Mouse (Mus musculus) kidney, adult 11 months (tissue): ENCODE measurements around the gene Cd59a.
"Not testable (repeated sequence)": the region's sequence is repeated elsewhere in the genome, so short reads cannot be mapped to it uniquely, and the experiment has no call there.

Source experiments
- DNase-seq: peaks from one replicate; pipeline ENCODE4 v3.0.0; 2022

Gene Cd59a

GRCm38 (mm10) chr2:104109528-104109927 is 13.9 kb downstream of the Cd59a start:
- DNase-seq, result no peak

GRCm38 (mm10) chr2:104110031-104110430 is 14.4 kb downstream of the Cd59a start:
- DNase-seq, result no peak

- not testable (repeated sequence) for DNase-seq
Observed at GRCm38 (mm10) chr2:104111170-104111797, 15.7 kb downstream of the Cd59a start.

GRCm38 (mm10) chr2:104113563-104113962 is 18.0 kb downstream of the Cd59a start:
- DNase-seq, result not testable (repeated sequence)

- no peak for DNase-seq
Observed at GRCm38 (mm10) chr2:104114898-104115297, 19.3 kb downstream of the Cd59a start.

GRCm38 (mm10) chr2:104117173-104117572 is 21.6 kb downstream of the Cd59a start:
- DNase-seq, result not testable (repeated sequence)

- DNase-seq, result no peak
Observed at GRCm38 (mm10) chr2:104119097-104119496, 23.5 kb downstream of the Cd59a start.

GRCm38 (mm10) chr2:104120312-104120711 is 24.7 kb downstream of the Cd59a start:
- no peak for DNase-seq

DNA sequence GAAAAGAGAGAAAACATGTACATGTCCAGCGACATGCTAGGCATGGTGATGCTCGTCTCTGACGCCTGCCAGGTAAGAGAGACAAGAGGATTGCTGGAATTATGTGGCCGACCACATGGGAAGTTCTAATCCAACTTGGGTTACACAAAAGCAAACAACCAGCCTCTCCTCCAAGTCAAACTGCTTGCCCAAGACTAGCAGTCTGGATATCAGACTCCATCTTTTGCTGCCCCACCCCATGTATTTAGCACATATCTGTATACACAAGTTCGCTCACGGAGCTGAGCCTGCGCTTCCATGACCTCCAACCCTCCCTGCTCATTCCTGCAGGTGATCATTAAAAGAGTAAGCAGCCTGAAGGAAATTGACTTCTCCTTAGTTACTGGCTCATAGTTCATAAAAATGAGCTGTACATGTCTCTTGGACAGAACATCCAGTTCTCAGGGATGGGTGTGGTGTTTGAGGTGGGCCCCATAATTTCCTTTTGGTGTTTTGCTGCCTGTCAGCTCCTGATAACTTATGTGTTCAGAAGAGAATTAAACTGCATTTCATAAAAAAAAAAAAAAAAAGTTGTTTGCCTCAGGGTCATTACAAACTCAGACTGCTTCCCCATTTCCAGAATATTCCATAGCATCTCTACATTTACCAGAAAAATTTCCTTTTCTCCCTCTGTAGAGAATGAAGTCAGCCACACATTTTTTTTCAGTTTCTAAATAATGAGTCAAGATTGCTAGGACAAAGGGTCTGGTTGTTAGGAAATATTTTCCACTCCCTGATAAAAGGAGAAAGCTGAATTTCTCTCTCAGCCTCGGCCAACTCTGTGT is 26.3 kb downstream of the Cd59a start:
- DNase-seq, result no peak

GRCm38 (mm10) chr2:104122505-104123378 is 27.1 kb downstream of the Cd59a start, which contains the start of gene A930018P22Rik:
Gene A930018P22Rik (plus strand): TSS chr2:104122769.
- peak; percentile 93 for DNase-seq

GRCm38 (mm10) chr2:104123540-104123939 is 27.9 kb downstream of the Cd59a start:
- no peak for DNase-seq

GRCm38 (mm10) chr2:104124071-104124470 is 28.5 kb downstream of the Cd59a start:
- no peak for DNase-seq

DNA sequence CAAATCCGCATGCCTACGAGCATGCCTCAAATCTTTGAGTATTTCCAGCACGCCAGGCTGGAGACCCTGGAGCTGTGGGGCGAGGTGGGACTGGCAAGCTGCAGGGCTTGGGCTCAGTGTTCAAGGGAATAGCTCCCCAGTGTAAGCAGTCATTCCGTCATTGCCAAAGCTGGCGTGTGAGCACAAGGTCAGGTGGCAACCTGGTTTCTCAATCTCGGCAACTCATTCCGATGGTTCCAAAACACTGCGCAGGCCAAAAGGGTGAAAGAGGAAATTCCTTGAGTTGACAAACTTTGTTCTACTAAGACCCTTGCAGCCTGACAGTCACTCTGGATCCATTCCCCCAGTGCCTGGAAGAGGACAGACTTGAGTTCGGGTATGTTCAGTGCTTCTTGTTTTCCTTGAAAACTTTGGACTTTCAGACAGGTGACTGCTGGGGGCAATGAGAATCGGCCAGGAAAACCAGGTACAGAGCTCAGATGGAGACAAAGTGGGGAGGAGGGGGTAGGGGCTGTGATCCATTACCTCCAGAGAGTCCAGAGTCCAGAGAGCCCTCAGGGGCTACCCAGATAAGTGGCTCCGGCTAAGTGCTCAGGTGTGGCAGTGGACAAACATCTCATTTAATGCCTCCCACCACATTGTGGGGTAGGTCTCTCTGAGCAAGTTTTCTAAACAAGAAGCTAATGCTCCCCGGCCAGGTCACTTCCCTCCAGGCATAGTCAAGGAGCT is 33.4 kb downstream of the Cd59a start:
- DNase-seq, result peak; percentile 45

DNA sequence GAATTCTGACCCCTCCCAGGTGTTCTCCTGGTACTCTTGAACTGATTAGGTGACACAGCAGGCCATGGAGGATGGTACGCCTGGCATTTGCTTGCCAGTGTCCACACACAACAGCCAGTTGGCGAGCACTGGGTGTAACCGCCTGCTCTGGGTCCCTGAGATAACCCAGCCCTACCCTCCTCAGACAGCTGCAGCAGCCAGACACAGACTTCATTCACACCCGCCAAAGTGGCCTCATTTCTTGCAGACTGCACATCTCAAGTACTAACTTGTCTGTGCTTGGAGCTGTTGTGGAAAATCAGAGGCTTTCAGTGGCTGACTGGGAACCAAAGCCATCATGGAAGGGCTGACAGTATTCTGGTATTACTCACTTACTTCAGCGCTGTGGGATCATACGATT is 34.6 kb downstream of the Cd59a start:
- no peak for DNase-seq

- DNase-seq, result no peak
Observed at GRCm38 (mm10) chr2:104130969-104131368, 35.4 kb downstream of the Cd59a start.

- no peak for DNase-seq
Observed at GRCm38 (mm10) chr2:104132266-104132859, 36.8 kb downstream of the Cd59a start.

- no peak for DNase-seq
Observed at GRCm38 (mm10) chr2:104133042-104133810, 37.6 kb downstream of the Cd59a start.

DNA sequence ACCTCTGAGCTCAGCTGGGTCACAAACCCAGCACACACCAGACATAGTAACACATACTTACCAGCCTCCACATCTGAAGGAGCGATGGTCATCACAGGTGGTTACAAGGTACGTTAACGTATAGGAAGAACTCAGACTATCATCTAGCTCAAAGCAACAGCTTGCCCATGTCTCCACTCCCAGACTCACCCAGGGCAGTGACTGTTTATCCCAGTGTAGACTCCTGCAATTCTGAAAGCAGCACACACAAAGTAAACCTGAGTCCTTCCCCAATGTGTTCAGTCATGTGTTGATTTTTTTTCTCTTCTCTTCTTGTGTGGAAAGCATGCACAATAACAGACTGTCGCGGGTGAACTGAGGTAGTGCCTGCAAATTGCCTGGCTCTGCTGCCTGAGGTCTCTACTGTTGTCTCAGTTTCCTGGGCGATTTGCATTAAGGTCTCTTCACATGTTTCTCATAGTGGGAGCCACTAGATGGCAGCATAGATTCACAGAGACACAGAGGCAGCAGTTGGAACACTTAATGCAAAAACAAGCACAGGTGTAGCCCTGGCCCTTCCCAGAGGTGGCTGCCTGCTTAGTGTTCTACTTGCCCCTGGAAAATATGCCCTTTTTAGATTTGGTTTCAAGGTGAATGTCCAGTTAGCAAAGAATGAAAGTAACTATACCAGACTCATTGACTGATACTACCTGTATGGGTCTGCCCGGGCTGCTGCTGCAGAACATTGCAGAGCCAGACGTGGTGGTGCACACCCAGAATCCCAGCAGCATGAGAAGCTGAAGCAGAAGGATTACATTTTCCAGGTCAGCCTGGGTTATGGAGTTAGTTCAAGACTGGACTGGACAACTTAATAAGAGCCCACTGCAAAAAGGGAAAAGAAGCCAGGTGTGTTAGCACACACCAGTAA is 38.8 kb downstream of the Cd59a start:
- DNase-seq, result peak; percentile 63

DNA sequence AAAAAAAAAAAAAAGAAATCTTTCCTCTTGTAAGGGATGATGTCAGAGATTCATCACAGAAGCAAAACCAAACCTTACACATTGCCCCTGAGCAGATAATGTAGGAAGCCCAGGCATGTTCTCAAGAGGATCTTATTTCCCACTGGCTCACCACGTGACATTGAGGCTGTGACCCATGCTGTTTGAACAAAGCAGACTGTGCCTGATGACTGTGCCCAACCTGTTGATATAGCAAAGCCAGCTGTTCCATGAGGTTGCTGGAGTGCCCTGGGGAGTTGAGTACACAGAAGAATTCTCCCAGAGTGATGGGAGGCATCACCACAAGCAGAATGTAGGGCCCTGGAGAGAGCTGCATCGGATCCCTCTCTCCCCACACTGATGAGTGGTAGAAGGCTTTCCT is 40.3 kb downstream of the Cd59a start:
- DNase-seq, result no peak

GRCm38 (mm10) chr2:104142140-104142539 is 46.5 kb downstream of the Cd59a start:
- DNase-seq, result no peak
